Mouse (Mus musculus) limb, embryonic 11.5 days (tissue): ENCODE measurements around the gene Raver1. TPM values are rescaled to one million over a fixed set of nuclear protein-coding genes. Genes with fewer than 3 reads are reported as not detected.
A peak's percentile ranks its signal among the peaks of the same experiment; 100 is the strongest.
"Not testable (repeated sequence)": the region's sequence is repeated elsewhere in the genome, so short reads cannot be mapped to it uniquely, and the experiment has no call there.

Source experiments
- ATAC-seq: fragments of 200-750 bp; cut with Nextera tagmentation; 2 replicates; pipeline ENCODE4 v1.8.0; 2017; ENCODE audit warnings: low read depth; ENCODE audit not compliant: insufficient number of reproducible peaks, low FRiP score, low TSS enrichment
- DNase-seq: peaks from one replicate; pipeline ENCODE4 v3.0.0-alpha.2; 2015; ENCODE audit warnings: low spot score
- H3K27ac ChIP-seq: fragments of 300-500 bp; sonication (generic); replicated peaks from 2 replicates; pipeline ENCODE4 v1.5.1; 2014; ENCODE audit warnings: low read depth, mild to moderate bottlenecking, low read length
- H3K27me3 ChIP-seq: fragments of 300-500 bp; sonication (generic); 2 replicates; pipeline ENCODE4 v1.6.1; 2014; ENCODE audit warnings: mild to moderate bottlenecking, low read length, mixed read lengths; ENCODE audit not compliant: control insufficient read depth, insufficient read depth
- H3K36me3 ChIP-seq: fragments of 300-500 bp; sonication (generic); 2 replicates; pipeline ENCODE4 v1.6.1; 2014; ENCODE audit warnings: mild to moderate bottlenecking, low read length, moderate library complexity, mixed read lengths; ENCODE audit not compliant: control insufficient read depth, insufficient read depth
- H3K4me1 ChIP-seq: fragments of 300-500 bp; sonication (generic); 2 replicates; pipeline ENCODE4 v1.6.1; 2014; ENCODE audit warnings: low read length, mixed read lengths; ENCODE audit not compliant: control insufficient read depth, insufficient read depth
- H3K4me2 ChIP-seq: fragments of 300-500 bp; sonication (generic); 2 replicates; pipeline ENCODE4 v1.6.1; 2014; ENCODE audit warnings: low read depth, mild to moderate bottlenecking, moderate library complexity; ENCODE audit not compliant: severe bottlenecking
- H3K4me3 ChIP-seq: fragments of 300-500 bp; sonication (generic); 2 replicates; pipeline ENCODE4 v1.5.1; 2014; ENCODE audit warnings: low read depth, low read length
- H3K9ac ChIP-seq: fragments of 300-500 bp; sonication (generic); 2 replicates; pipeline ENCODE4 v1.6.1; 2014; ENCODE audit warnings: mild to moderate bottlenecking, low read length
- H3K9me3 ChIP-seq: fragments of 300-500 bp; sonication (generic); 2 replicates; pipeline ENCODE4 v1.6.1; 2016; ENCODE audit warnings: low read length; ENCODE audit not compliant: control insufficient read depth
- WGBS: fragments of 180-500 bp; shearing (Covaris S2); extraction: QIAGEN DNeasy Blood & Tissue Kit; methylation state at CpG from one replicate; pipeline ENCODE4 v1.1.7; 2014; 5-methylcytosine and 5-hydroxymethylcytosine counted together
- polyA plus RNA-seq: library from polyadenylated mRNA; unstranded; fragments of >200 nt; fragmentation: Nextera tagmentation; extraction: Ambion mirVana; gene quantifications from 2 replicates; pipeline ENCODE4 v1.2.1, GENCODE M21; 2014

Raver1 gene
- polyA plus RNA-seq, 1 experiment from 2014 or later = 99.1 TPM

GRCm38 (mm10) chr9:21073044-21073840 is 18.6 kb downstream of the Raver1 start, which contains the start of the genes Gm49373 and Fdx1l:
Gm49373 (minus strand) TSS chr9:21073096.
Fdx1l (minus strand) TSS chr9:21073614.
- WGBS = 3% methylated on average over 56 of the region's 58 CpGs
- peak; percentile 91 for DNase-seq

GRCm38 (mm10) chr9:21072641-21073040 is 19.2 kb downstream of the Raver1 start:
- no peak for DNase-seq
- peak; percentile 7 for ATAC-seq
- Histone ChIP-seq H3K4me1 (peaks cover 4% of the 10 kb centered on the region; the same call in 1 of the 2 replicates), H3K9me3 (no peaks in the 10 kb centered on the region), H3K27ac (no peak overlapping the region), H3K4me3 (peak overlapping the region; percentile 86), H3K4me2 (peak overlapping the region; percentile 70), H3K27me3 (no peaks in the 10 kb centered on the region), H3K36me3 (peaks cover 22% of the 10 kb centered on the region), H3K9ac (peak overlapping the region; percentile 92)
- 21% methylated on average over 4 of the region's 4 CpGs for WGBS

More at GRCm38 (mm10) chr9:21073044-21073840, 18.6 kb downstream of the Raver1 start, which contains the start of the genes Gm49373 and Fdx1l:
- Histone ChIP-seq H3K4me1 (peaks cover 4% of the 10 kb centered on the region; the same call in 1 of the 2 replicates), H3K4me3 (peak within 1 kb of the TSS; percentile 86), H3K36me3 (peaks cover 20% of the 10 kb centered on the region), H3K27me3 (no peaks in the 10 kb centered on the region), H3K27ac (peak within 1 kb of the TSS; percentile 8; the same call in 1 of the 2 replicates), H3K9ac (peak within 1 kb of the TSS; percentile 92), H3K9me3 (no peaks in the 10 kb centered on the region), H3K4me2 (peak within 1 kb of the TSS; percentile 70)
- peak; percentile 87 for ATAC-seq

DNA sequence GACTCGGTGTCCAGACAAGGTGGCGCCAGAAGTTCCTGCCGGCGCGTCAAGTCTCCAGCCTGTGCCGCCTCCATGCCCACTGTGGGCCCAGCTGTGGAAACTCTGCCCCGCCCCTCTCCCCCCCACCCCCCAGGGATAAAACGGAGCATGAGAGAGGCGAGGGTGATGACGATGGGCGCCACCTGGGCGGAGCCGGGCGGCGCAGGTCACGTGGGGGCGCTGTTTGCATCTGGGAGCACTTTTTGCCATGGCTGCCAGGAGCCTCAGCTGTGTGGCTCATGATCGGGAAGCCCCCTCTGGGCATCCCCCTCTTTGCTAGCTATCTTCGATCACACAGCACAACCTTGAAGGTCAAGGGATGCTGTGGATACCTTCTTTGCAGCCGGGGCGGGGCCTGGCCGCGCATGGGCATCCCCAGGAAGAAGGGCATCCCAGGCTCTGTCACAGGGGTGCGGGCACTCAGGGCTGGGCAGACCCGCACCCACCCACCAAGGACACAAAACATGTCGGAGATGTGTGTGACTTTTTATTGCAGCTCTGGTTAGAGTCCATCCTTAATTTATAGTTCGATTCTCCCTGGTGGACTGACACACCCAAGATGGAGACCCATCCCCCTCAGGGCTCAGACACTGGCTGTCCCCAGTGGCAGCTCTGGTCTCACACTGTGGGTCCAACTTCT is 24.7 kb downstream of the Raver1 start, which contains the start of gene Zglp1:
Gene Zglp1 (minus strand): TSS at position 88 of the 679 bp plus-strand sequence.
- H3K9ac ChIP-seq = no peak within 1 kb of the TSS
- no peaks in the 10 kb centered on the region for H3K4me1 ChIP-seq
- H3K36me3 ChIP-seq = peaks cover 13% of the 10 kb centered on the region; the same call in 1 of the 2 replicates
- no peaks in the 10 kb centered on the region for H3K27me3 ChIP-seq
- ATAC-seq (no peak), DNase-seq (no peak)
- no peak within 1 kb of the TSS for H3K4me3 ChIP-seq
- H3K4me2 ChIP-seq = no peak within 1 kb of the TSS
- no peaks in the 10 kb centered on the region for H3K9me3 ChIP-seq
- WGBS = 84% methylated on average over 26 of the region's 27 CpGs
- H3K27ac ChIP-seq = no peak within 1 kb of the TSS

DNA sequence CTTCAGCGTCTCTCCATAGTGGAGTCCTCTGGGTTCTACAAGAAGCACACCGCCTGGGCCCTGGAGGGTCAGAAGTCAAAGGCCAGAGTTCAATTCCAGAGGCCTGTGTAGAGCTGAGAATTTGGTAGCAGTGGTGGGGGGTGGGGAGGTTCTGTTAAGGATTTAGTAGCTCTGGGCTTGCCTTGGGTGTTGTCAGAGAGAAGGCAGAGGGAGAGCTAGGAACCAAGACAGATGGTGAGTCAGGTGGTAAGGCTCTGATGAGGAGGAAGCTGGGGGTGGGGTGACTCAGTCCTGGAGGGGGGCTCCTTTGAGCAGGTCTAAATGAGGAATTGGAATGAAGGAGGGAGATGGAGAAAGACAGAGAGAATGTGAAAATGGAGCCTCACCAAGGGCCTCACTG is 28.9 kb downstream of the Raver1 start:
- Histone ChIP-seq H3K4me1 (no peaks in the 10 kb centered on the region), H3K27ac (no peak overlapping the region), H3K4me2 (no peak overlapping the region), H3K9ac (no peak overlapping the region), H3K4me3 (no peak overlapping the region), H3K36me3 (peaks cover 8% of the 10 kb centered on the region; the same call in 1 of the 2 replicates), H3K9me3 (no peaks in the 10 kb centered on the region), H3K27me3 (no peaks in the 10 kb centered on the region)
- DNase-seq (no peak), ATAC-seq (no peak)
- 86% methylated on average over 2 of the region's 2 CpGs for WGBS

DNA sequence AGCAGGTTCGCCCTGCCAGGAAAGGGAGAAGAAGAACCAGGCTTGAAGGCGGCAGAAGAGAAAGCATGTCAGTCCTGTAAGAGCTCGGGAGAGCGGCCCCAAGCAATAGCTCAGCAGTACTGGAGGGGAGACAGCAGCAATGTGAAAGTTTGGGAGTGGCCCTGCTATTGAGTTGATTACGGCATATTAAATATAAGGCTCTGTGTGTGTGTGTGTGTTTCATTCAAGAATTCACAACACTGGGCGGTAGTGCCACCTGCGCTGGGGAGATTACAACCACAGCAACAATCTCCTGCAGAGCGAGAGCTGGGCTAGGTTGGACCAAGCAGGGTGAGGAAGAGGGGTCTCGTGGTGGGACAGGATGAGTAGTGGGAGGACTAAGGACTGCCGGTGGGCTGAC is 40.2 kb downstream of the Raver1 start:
- no peak for DNase-seq
- H3K27ac ChIP-seq = no peak overlapping the region
- H3K4me3 ChIP-seq = no peak overlapping the region
- H3K36me3 ChIP-seq = no peaks in the 10 kb centered on the region
- H3K27me3 ChIP-seq = no peaks in the 10 kb centered on the region
- ATAC-seq = no peak
- 61% methylated on average over 10 of the region's 10 CpGs for WGBS
- H3K4me1 ChIP-seq = no peaks in the 10 kb centered on the region
- no peaks in the 10 kb centered on the region for H3K9me3 ChIP-seq
- H3K4me2 ChIP-seq = no peak overlapping the region
- H3K9ac ChIP-seq = no peak overlapping the region

DNA sequence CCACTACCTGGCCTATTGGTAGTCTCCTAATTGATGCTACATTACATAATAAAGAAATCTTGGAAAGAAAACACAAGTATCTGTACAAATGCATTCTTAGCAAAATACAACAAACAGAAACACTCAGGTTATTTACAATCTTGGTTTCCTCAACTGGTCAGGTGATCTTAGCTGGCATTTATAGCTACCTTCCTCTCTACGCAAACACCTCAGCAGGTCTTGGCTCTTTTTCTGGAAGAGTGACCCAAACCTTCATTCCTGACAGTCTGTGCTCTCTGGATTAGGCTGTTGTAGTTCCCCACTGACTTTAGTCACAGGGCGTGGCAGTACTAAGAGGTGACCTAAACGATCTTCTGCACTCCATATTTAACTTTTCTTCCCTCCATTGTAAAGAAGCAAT is 46.6 kb downstream of the Raver1 start:
- Histone ChIP-seq H3K4me2 (no peak overlapping the region), H3K27me3 (peaks cover 1% of the 10 kb centered on the region; the same call in 1 of the 2 replicates), H3K36me3 (no peaks in the 10 kb centered on the region), H3K4me1 (no peaks in the 10 kb centered on the region), H3K9me3 (no peaks in the 10 kb centered on the region), H3K27ac (no peak overlapping the region), H3K9ac (no peak overlapping the region), H3K4me3 (no peak overlapping the region)
- DNase-seq (no peak), ATAC-seq (no peak)
- 81% methylated on average over 3 of the region's 3 CpGs for WGBS

DNA sequence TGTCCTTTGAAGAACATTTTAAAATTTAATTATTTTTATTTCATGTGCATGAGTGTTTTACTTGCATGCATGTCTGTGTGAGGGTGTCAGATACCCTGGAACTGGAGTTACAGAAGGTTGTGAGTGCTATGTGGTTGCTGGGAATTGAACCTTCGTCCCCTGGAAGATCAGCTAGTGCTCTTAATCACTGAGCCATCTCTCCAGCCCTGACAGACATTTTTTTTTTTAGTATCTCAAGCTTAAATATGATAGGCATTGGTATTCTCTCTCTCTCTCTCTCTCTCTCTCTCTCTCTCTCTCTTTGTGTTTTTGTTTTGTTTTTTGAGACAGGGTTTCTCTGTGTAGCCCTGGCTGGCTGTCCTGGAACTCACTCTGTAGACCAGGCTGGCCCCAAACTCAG is 47.0 kb downstream of the Raver1 start:
- not testable (repeated sequence) for H3K4me2 ChIP-seq, H3K4me1 ChIP-seq, H3K27me3 ChIP-seq, H3K9me3 ChIP-seq, ATAC-seq, DNase-seq, H3K36me3 ChIP-seq, H3K9ac ChIP-seq, H3K4me3 ChIP-seq, H3K27ac ChIP-seq
- WGBS = 61% methylated on average over 1 of the region's 1 CpGs

DNA sequence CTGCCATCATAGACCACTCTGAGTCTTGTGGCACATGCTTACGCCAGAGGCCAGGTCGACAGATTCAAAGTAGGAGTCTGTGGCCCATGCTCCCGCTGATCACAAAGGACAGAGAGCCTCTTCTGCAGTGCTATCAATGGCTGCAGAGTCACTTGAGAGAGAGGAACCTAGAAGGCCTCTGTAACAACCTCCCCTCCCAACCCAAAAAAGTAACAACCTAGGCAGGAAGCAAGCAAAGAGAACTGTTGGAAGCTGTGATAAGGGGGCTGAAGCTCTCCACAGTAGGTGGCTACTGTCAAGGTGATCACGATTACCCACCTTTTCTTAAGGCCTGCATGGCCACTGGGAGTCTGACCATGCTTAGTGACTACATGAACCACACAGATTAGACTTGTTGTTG is 48.2 kb downstream of the Raver1 start:
- Histone ChIP-seq H3K27me3 (peaks cover 12% of the 10 kb centered on the region), H3K4me3 (no peak overlapping the region), H3K9me3 (no peaks in the 10 kb centered on the region), H3K4me1 (no peaks in the 10 kb centered on the region), H3K27ac (no peak overlapping the region), H3K36me3 (no peaks in the 10 kb centered on the region), H3K9ac (no peak overlapping the region), H3K4me2 (no peak overlapping the region)
- WGBS = 85% methylated on average over 4 of the region's 4 CpGs
- ATAC-seq = no peak
- no peak for DNase-seq
